Mouse (Mus musculus): ENCODE results near the gene Ptpn23. TPM values are rescaled to one million over a fixed set of nuclear protein-coding genes. Genes with fewer than 3 reads are reported as not detected.

The Ptpn23 gene
- polyA plus RNA-seq, 1 experiment from 2014 or later, result 10.0 TPM

- ATAC-seq, result no peak
- H3K4me1 ChIP-seq (replicated peaks; ENCODE audit: control insufficient read depth, insufficient read depth, low read length), result 0 out of 2 replicates have a peak, but pooled peaks cover 2% of the 10 kb centered on the region
- no peak overlapping the region for H3K27ac ChIP-seq (ENCODE audit: low read depth, low read length)
- no peaks in the 10 kb centered on the region for H3K36me3 ChIP-seq (ENCODE audit: control insufficient read depth, insufficient read depth)
- H3K4me3 ChIP-seq (ENCODE audit: low read depth, low read length), result no peak overlapping the region
- 16% methylated on average over 6 of the region's 6 CpGs for WGBS
- no peaks in the 10 kb centered on the region for H3K9me3 ChIP-seq (ENCODE audit: control insufficient read depth)
- no peak for TF ChIP-seq CTCF (IDR thresholded peaks at IDR 0.05; ENCODE audit: low read depth)
- H3K9ac ChIP-seq (ENCODE audit: low read depth, low read length), result no peak overlapping the region
- no peaks in the 10 kb centered on the region for H3K27me3 ChIP-seq (replicated peaks; ENCODE audit: control insufficient read depth, insufficient read depth, low read length)
- H3K4me2 ChIP-seq (replicated peaks; ENCODE audit: low read depth), result no peak overlapping the region
These were observed 64.2 kb downstream of the Ptpn23 start for GRCm38 (mm10) chr9:110343805-110344204.

- Histone ChIP-seq H3K27me3 (replicated peaks; ENCODE audit: control insufficient read depth, insufficient read depth, low read length) (no peaks in the 10 kb centered on the region), H3K36me3 (ENCODE audit: control insufficient read depth, insufficient read depth) (no peaks in the 10 kb centered on the region), H3K9me3 (ENCODE audit: control insufficient read depth) (no peaks in the 10 kb centered on the region), H3K9ac (ENCODE audit: low read depth, low read length) (no peak overlapping the region), H3K4me1 (replicated peaks; ENCODE audit: control insufficient read depth, insufficient read depth, low read length) (0 out of 2 replicates have a peak, but pooled peaks cover 2% of the 10 kb centered on the region), H3K27ac (ENCODE audit: low read depth, low read length) (no peak overlapping the region), H3K4me3 (ENCODE audit: low read depth, low read length) (no peak overlapping the region), H3K4me2 (replicated peaks; ENCODE audit: low read depth) (no peak overlapping the region)
- no peak for ATAC-seq
- WGBS, result 81% methylated on average over 8 of the region's 8 CpGs
- no peak for TF ChIP-seq CTCF (IDR thresholded peaks at IDR 0.05; ENCODE audit: low read depth)
These were observed 66.0 kb downstream of the Ptpn23 start for GRCm38 (mm10) chr9:110342008-110342407.

DNA sequence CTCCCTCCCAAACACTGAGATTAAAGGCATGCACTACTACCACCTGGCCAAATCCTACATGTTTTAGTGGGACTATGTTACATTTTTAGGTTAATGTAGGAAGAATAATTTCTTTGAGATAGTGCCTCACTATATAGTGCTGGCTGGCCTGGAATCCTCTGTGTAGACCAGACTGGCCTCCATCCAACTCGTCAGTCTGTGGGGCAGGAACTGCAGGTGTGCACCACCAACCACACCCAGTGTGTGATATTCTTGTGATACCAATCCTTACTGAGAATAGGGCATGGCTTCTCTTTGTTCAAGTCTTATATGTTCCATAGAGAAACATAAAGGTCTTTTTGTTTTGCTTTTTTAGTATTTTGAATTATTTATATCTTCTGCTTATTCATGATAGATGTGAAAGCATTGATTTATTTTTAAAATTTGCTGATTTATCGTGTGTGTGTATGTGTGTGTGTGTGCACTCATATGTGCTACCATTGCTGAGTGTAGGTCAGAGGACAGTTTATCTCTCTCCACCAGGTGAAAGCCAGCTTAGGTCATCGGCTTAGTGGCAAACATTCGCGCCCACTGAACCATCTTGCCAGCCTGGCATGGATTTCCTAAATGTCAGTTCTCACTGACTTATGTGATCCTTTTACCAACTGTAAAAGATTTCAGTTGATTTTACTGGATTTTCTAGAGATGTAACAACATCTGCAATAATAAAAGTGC is 67.8 kb downstream of the Ptpn23 start:
- WGBS, result 73% methylated on average over 5 of the region's 5 CpGs
- H3K36me3 ChIP-seq (ENCODE audit: control insufficient read depth, insufficient read depth), result no peaks in the 10 kb centered on the region
- H3K27me3 ChIP-seq (replicated peaks; ENCODE audit: control insufficient read depth, insufficient read depth, low read length), result no peaks in the 10 kb centered on the region
- H3K9me3 ChIP-seq (ENCODE audit: control insufficient read depth), result no peaks in the 10 kb centered on the region
- no peak for ATAC-seq
- no peak overlapping the region for H3K4me3 ChIP-seq (ENCODE audit: low read depth, low read length)
- H3K9ac ChIP-seq (ENCODE audit: low read depth, low read length), result no peak overlapping the region
- TF ChIP-seq CTCF (IDR thresholded peaks at IDR 0.05; ENCODE audit: low read depth), result no peak
- H3K4me1 ChIP-seq (replicated peaks; ENCODE audit: control insufficient read depth, insufficient read depth, low read length), result 0 out of 2 replicates have a peak, but pooled peaks cover 2% of the 10 kb centered on the region
- no peak overlapping the region for H3K4me2 ChIP-seq (replicated peaks; ENCODE audit: low read depth)
- H3K27ac ChIP-seq (ENCODE audit: low read depth, low read length), result no peak overlapping the region

Other genes with a start within 250 kb of the Ptpn23 start
- 2.9 and 3.2 TPM in 2 replicates for gene Cspg5, start 164.4 kb downstream of the Ptpn23 start, polyA plus RNA-seq (2015; fragmentation: Nextera tagmentation; extraction: Ambion mirVana)
- gene Elp6, start 103.0 kb downstream of the Ptpn23 start, polyA plus RNA-seq (2015; fragmentation: Nextera tagmentation; extraction: Ambion mirVana), result 6.3 and 7.5 TPM in 2 replicates
- 14.9 and 15.7 TPM in 2 replicates for gene Scap, start 74.9 kb downstream of the Ptpn23 start, polyA plus RNA-seq (2015; fragmentation: Nextera tagmentation; extraction: Ambion mirVana)
- gene Ngp, start 11.5 kb upstream of the Ptpn23 start, polyA plus RNA-seq (2015; fragmentation: Nextera tagmentation; extraction: Ambion mirVana), result 1.9 and 2.1 TPM in 2 replicates
- 5.2 and 5.5 TPM in 2 replicates for gene Klhl18, start 68.5 kb upstream of the Ptpn23 start, polyA plus RNA-seq (2015; fragmentation: Nextera tagmentation; extraction: Ambion mirVana)
- 0.17 and 0.43 TPM in 2 replicates for gene Kif9, start 68.7 kb upstream of the Ptpn23 start, polyA plus RNA-seq (2015; fragmentation: Nextera tagmentation; extraction: Ambion mirVana)
- gene Setd2, start 124.4 kb upstream of the Ptpn23 start, polyA plus RNA-seq (2015; fragmentation: Nextera tagmentation; extraction: Ambion mirVana), result 12.4 and 15.7 TPM in 2 replicates
- 39.4 and 41.8 TPM in 2 replicates for gene Nradd, start 216.2 kb upstream of the Ptpn23 start, polyA plus RNA-seq (2015; fragmentation: Nextera tagmentation; extraction: Ambion mirVana)
- 1.0 and 1.3 TPM in 2 replicates for gene Nbeal2, start 245.9 kb upstream of the Ptpn23 start, polyA plus RNA-seq (2015; fragmentation: Nextera tagmentation; extraction: Ambion mirVana)
- 122 and 124 TPM in 2 replicates for gene Ccdc12, start 248.3 kb upstream of the Ptpn23 start, polyA plus RNA-seq (2015; fragmentation: Nextera tagmentation; extraction: Ambion mirVana)